Mouse (Mus musculus) embryo, embryonic 10.5 days (tissue): ENCODE measurements around the gene Stk11ip.
A peak's percentile ranks its signal among the peaks of the same experiment; 100 is the strongest.

Source experiments
- DNase-seq: peaks from one replicate; pipeline ENCODE4 v3.0.0-alpha.2; 2015; ENCODE audit warnings: low spot score

Gene Stk11ip

DNA sequence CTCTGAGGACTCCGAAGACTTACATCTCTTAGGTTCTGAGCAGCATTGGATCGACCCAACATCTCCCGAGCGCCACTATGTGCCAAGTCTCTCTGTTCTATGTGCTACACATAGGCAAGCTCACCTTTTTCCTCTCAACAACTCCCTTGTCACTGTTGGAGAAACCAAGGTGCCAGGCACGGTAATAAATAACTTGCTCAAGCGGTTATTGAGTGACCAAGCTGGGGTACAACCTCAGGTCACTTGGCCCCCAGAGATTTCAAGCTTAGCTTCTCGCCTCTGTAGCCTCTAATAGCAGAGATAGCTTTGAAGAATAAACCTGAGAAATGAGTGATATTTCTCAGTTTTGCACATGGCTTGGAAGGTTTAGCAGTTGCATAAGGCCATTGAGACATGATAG is 20.2 kb downstream of the Stk11ip start:
- no peak for DNase-seq

DNA sequence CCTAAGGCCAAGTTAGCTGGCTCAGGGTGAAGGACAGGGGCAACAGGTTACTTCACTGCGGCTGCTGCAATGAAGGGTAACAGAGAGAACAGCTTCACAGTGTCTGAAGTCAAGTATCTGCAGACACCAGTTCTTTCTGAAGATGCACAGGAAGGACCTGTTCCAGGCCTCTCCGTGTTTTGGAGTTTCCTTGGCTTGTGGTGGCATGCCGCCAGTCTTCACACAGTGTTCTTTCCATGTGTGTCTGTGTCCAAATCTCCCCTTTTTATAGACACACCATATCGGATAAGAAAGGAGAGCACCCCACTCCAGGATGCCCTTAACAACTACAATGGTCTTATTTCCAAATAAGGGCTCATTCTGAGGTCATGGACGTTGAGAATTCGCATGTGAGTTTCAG is 23.0 kb downstream of the Stk11ip start:
- DNase-seq: no peak

DNA sequence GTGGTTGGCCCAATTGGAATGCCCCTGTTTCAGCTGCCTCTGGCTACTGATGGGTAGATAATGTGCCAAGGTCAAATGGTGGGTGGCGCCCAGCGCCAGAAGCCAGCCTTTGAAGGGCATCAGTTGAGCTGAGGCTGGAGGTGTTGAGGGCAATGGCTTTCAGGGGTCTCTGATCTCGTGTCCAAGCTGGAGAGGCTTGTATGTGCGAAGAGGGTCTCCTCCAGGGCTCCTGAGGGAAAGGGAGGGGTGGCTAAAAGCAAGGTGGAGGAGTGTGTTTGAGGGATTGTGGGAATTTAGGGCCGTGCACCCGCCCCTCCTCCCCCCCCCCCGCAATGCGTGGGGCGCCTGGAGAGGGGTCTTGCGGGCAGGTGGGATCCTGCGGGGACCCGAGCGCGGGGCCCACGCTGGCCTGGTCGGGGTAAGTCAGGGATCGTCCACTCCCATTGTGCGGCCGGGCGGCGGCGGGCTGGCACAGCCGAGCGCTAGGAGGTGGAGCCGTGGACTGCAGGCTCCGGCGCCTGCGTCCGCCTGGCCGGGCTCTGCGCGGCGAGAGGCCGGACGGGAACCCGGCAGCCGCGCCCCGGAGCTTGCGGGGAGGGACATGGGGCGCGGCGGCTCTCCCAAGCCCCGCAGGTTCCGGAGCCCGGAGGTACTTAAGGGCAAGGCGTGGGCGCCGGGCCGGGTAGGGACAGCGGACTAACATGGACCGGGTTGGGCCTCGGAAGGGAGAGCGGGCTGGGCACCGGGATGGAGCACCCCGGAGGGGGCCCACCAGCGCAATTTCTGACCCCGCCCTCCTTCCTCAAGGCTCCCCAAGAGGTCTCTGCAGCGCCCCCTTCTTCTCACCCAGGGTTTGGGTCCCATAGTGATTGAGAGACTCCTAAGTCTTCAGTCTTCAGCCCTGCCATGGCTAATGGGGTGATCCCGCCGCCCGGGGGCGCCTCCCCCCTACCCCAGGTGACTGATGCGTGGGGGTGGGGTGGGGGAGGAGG is 24.9 kb downstream of the Stk11ip start, which contains the start of gene Slc4a3:
TSS of gene Slc4a3 (plus strand) at position 302 of the 992 bp plus-strand sequence.
- peak; percentile 78 for DNase-seq

DNA sequence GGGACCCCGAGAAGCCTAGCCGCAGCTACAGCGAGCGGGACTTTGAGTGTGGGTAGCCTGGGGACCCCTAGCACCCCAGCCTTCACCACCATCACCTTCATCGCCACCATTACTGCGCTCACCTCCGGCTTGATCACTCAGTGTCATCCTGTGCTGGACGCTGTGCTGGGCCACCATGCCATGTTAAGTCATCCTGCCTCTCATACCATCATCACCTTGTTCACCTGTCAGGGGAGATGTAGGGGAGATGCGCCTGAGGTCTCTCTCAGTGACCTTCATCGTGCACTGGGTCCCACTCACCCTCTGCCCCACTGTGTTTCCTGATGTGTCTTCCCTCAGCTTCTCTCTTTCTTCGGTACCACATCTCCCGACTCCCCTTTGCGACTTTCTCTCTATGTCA is 26.0 kb downstream of the Stk11ip start:
- DNase-seq: no peak

DNA sequence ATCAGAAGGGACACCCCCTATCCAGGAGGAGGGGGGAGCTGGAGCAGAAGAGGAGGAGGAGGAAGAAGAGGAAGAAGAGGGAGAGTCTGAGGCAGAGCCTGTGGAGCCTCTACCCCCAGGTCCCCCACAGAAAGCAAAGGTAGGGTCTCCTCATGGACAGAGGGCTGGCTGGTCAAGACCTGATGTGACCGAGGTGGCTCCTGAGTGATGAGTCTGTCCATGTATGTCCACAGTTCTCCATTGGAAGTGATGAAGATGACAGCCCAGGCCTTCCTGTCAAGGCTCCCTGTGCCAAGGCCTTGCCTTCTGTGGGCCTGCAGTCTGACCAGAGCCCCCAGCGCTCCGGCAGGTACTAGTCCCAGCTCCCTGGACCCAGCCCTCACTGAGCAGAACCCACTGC is 26.8 kb downstream of the Stk11ip start:
- no peak for DNase-seq

DNA sequence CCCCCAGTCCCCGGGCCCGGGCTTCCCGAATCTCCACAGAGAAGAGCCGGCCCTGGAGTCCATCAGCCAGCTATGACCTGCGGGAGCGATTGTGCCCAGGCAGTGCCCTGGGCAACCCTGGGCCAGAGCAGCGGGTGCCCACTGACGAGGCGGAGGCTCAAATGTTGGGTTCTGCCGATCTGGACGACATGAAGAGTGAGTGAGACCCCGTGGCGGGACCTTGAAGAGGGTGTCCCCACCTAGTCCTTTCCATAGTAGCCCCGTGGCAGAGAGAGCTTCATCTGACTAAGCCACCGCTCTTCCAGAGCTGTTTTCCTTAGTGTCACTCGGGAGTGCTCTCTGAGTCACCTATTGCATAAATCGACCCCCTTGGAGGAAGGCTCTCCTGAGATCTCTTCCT is 27.5 kb downstream of the Stk11ip start:
- DNase-seq: no peak

DNA sequence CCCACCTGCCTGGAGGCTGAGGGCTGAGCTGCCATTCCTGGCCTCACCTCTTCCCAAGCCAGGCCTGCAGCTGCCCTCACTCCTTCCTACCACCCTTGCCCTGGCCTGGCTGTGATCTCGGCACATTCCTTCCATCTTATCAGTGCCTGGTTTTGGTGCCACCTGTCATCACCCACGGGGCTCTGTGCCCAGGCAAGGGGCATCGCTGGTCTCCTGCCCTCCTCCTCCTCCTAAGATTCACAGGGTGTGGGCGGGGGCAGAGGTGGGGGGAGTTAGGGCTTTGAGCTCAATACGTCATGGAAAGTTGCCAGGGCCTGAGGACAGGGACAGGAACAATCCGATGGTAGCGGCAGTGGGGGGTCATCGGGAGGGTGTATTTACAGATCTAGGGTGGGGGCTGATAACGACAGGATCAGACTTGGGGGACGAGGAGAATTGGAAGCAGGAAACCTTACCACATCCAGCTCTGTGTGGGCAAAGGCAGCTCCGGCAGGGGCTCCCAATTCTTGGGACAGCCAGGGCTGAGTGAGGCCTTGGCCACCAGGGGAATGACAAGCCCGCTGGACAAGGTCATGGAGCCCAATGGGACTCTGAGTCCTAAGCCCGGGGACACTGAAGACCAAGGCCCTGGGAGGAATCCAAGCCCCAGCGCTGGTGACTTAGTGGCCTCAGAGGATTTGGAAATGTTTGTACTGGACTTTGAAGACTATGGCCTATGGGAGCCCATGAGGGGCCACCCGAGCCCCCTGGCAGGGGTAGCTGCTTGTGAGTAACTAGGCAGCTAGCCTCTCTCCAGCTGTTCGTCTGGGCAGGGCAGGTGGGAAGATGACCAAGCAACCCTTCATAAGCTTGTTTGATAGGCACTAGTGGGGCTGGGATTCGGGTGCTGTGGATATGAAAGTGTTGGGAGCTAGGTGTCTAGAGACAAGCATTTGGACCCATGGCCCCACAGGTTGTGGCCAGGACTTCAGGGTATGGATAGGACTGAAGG is 28.3 kb downstream of the Stk11ip start:
- no peak for DNase-seq

DNA sequence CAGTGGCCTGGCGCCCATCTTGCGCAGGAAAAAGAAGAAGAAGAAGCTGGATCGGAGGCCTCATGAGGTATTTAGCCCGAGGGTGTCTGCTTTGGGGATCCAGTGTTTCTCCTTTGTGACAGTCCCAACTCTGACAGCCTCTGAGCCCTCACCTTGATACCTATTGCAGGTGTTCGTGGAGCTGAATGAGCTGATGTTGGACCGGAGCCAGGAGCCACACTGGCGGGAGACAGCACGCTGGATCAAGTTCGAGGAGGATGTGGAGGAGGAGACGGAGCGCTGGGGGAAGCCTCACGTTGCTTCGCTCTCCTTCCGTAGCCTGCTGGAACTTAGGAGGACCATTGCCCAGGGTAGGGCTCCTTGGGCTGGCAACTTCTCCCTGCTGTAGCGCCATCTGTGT is 29.3 kb downstream of the Stk11ip start:
- DNase-seq: no peak

DNA sequence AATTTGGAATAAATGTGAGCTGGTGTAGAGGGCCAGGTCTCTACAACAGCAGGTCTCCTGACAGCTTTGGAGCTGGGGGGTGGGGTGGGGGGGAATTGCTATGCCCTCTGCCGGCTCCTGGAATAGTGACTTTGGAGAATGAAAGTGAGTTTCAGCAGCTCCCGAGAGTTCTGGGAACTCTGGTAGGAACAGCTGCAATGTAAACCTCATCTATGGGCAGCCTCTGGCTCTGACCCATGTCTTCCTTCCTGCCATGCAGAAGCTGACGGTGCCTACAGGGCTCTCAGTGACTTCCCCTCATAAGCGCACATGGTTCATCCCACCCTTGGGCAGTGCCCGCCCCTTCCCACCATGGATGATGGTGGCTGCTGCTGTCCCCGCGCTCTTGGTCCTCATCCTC is 34.4 kb downstream of the Stk11ip start:
- DNase-seq: no peak

DNA sequence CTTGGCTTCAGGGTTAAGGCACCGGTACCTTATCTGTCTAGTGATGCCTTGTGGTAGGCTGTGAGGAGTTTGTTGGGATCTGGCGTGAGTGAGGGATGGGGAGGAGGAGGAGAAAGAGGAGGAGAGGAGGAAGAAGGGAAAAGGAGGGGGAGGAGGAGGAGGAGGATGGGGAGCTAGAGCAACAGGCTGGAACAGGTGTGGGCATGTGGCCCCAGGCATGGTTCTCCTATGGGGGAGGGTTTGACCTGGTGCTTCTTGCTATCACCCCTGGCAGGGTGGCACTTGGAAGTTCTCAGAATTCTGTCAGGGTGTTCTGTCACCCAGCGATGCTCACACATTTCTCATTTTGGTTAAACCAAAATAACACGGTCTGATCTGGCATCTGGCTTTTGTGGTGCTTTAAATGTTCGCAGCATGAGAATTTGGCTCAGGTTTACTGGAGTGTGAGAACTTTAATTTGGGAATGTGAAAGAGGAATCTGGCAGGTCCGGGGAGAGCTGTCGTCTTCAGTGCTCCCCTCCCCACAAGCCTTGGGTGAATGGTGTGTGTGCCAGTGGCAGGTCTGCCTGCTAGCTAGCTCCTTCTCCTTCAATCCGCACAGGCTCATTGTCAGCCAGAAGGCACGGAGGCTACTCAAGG is 34.9 kb downstream of the Stk11ip start:
- DNase-seq: no peak

DNA sequence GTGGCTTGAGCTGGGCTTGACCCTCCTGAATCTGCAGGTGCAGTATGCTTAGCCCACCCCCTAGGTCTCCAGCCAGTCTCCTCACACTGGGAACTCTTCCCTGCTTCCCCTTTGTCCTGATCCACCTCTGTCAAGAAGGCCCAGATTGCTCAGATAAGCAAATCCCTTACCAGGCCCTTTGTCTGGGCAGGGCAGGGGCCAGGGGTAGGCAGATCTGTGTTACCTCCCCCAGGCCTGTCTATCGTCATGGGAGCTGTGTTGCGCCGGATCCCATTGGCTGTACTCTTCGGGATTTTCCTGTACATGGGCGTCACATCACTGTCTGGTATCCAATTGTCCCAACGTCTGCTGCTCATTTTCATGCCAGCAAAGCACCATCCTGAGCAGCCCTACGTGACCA is 35.7 kb downstream of the Stk11ip start:
- DNase-seq: no peak

DNA sequence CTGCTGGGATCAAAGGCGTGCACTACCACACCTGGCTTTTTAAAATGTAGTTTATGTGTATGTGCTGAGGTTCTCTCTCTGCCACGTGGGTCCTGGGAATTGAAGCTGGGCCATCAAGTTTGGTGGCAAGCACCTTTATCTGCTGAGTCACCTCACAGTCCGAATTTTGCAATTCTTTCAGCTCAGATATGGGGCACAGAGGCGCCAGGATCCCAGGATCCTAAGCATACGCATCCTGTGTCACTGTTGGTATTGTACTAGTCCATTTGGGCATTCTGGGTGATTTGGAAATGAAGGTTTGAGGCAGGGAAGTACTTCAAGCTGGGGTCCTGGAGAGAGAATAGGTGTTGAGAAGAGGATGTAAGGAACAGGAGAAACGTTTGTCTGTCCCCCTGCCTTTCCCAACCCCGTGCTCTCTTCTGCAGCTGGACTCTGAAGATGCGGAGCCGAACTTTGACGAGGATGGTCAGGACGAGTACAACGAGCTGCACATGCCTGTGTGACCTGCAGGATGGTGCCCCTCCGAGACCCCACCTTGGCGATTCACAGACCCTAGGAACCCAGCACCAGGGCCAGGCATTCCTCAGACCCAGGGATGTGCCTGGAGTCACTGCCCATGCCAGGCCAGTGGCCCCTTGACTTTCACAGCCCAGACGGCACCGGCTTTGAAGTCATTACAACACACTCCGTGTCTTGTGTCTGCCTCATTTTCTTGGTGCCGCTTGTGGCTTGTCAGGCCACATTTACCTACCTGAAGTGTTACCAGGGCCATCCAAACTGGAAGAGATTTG is 37.3 kb downstream of the Stk11ip start:
- DNase-seq: no peak

DNA sequence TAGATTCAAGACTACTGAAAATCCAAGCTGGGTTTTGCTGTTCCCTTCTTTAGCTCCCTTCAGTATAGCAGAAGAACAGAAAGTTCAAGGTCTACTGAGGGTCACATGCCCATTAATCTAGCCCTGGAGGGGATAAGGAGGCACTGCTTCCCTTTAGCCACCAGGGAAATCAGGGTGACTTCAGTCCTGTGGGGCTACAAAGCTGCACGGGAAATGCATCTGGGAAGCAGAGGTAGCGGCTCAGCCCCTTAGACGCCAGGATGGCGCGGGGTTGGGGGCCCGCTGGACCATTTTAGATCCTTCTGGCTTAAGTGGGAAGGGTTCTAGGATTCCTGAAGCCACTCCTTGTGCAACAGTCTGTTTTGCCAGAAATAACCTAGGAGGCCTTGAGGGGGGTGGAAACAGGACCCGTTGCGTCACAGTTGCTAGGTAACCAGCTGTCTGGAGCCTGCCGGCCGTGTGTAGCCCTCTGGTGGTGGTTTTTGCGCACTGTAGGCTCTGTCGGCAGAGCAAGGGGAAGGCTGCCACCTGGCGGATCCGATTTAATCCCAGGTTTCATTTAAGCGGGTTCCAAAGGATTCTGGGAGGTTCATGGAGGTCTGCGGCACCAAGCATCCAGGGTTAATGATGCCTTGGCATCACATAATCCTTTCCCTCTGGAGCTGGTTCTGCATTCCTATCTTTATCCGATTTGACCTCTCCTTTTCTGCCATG is 38.0 kb downstream of the Stk11ip start:
- peak; percentile 97 for DNase-seq

DNA sequence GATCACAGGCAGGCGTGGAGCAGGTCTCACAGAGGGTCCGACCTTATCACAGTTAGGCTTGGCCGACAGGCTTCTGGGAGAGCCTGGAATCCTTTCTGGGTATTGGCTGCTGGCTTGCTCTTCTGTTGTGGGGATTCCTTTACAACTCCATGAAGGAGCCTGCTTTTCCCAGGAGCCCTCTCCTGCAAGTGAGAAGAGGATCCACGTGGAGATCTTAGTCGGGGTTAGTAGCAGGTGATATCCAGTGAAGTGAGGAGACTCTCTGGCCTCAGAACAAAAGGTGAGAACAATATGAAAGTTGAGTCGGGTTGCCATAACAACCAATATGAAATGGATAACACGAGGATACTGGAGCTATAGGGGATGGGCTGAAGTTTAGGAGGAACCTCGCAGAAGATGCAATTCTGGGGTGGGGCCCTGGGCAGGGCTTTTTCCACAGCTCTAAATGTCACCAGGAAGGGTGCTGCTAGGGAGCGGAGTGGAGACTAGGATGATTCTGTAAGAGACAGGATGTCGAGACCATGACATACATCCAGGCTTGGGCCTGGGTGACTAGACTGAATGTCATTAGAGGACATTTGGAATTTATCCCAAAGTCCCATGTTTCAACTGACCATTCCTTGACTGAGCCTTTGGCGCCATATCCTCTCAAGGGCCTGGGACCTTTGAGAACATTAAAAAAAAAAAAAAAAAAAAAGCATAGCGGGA is 39.0 kb downstream of the Stk11ip start:
- no peak for DNase-seq

DNA sequence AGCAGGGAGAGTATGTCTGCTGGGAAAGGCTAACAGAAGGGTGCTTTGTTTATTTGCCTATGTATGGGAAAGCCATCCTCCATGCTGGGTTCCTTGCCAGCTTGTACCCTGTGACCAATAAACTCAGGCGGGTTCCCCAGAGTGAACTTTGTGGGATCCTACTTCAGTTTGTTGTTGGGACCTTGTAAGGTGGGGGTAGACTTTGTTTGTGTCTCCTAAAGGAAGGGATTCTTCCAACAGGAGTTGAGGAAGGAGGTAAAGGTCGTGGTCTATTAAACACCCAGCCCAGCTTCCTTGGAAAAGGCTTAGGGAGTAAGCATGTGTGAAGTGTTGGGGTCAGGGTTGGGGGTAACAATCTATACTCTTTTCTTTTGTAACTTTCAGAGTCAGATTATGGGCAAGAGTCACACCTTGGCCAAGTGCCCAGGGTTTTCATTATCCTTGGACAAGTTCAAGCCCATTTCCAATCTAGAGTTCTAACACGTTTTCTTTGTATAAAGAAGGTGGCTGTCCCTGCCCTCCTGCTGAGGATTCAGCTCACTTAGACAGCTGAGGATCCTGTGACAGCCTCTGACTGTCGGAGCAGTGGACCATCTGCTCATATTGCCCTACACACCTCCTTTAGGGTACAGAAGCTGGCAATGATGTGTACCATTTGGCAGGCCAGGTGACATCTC is 40.0 kb downstream of the Stk11ip start:
- DNase-seq: no peak

DNA sequence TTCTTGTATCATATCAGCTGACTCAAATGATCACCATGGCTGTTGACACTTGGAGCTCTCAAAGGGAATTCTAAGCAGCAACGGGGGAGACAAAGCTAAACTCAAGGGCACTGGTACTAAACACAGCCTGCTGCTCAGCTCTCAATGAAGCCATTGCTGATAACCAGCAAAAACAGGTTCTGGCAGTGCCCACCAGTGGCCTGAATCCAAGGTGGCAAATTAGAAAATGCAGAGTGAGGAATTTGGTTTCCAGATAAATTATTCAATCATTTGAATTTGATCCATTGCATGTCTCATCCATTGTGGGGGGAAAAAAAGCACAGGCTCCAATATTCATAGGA is 40.5 kb downstream of the Stk11ip start:
- DNase-seq: no peak

DNA sequence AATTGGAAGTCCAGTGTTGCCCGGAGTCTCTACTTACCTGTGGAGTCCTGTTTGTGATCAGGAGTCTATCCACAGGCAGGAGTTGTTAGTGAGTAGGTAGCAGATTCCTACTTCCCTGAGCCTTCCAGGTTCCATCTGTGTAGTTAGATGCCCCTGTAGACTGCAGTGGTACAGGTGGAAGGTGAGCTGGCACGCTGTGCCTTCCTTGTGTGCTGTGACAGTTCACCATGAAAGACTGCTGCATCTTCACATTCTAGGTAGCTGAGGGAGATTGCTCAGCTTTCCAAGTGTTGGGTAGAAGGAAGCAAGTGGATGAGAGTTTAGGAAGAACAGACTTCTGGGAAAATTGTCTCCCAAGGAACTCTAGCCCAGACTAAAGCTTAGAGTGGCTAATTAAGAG is 42.8 kb downstream of the Stk11ip start:
- no peak for DNase-seq

DNA sequence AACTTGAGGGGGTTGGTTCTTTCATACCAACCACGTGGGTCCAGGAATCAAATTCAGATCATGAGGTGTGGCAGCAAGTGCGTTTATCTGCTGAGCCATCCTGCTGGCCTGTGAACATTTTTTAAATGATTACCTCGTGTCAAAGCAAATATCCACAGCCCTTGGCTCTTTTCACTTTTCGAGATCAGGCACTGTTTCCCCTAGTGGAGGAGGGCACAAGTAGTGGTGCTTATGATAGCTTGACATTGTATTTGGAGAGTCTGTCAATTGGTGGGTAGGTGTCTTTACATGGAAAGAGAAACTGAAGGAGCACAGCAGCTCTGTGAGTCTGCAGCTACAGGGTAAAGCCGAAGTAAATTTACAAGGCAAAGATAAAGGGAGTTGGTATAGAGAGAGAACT is 43.6 kb downstream of the Stk11ip start:
- DNase-seq: no peak

DNA sequence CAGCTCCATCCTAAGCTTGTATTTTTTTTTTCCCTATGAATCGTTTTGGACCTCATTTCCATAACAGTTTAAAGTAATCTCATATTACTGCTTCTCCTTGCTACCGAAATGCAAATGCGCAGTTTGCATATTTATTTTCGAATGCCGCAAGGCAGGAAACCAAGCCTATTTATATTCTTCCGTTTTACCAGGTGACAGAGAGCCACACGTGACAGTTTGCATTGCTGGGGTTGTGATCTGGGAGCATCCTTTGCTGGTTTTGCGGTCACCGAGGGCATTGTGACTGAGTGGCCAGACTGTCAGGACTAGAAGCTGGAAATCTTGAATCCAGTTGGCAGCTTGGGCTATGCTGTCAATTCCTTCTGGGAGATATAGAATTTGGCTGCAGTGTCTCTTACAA is 44.3 kb downstream of the Stk11ip start:
- no peak for DNase-seq

DNA sequence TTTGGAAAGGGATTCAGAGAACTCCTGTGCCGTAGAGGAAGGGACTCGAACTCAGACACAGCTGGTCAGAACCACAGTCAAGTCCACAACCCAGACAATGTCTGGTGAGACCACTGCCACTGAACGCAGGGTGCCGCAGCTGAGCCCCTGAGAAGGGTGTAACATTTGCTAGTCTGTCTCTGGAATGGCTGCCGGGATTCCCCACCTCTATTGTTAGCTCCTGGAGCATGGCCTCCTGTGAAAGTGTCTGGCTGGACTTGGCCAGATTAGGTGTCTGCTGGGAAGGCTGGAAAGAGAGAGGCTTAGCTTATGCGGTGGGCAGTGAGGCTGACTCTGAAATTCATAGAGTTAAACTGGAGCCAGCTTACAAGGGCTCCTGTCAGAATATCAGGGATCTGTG is 49.1 kb downstream of the Stk11ip start:
- DNase-seq: no peak
